Mouse (Mus musculus): ENCODE data around the gene Rbfox3.
A peak's percentile ranks its signal among the peaks of the same experiment; 100 is the strongest.

Gene Rbfox3

DNA sequence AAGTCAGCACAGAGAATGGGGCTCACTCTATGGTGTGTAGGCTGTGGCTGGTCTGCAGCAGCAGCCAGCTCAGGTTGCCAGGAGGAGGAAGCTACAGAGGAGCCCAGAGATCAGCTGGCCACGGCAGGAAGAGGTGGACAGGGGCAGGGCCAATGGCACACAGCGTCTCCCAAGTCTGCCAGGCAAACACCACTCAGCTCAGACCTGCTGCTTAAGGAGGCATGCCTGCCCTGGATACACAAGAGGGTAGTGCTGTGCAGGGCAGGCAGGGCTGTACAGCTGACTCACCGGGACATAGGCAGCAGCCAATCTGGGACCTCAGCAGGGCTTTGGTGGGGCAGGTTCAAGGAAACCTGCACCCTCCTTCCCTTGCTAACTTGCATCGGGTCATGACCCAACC lies 156.9 kb downstream of the Rbfox3 start:
- no peak for DNase-seq

- peak; percentile 60 for DNase-seq
Measured at GRCm38 (mm10) chr11:118751879-118752616, 159.3 kb downstream of the Rbfox3 start.

GRCm38 (mm10) chr11:118750745-118751330 lies 160.6 kb downstream of the Rbfox3 start:
- peak; percentile 93 for DNase-seq

GRCm38 (mm10) chr11:118749541-118749940 lies 161.9 kb downstream of the Rbfox3 start:
- DNase-seq, result no peak

DNA sequence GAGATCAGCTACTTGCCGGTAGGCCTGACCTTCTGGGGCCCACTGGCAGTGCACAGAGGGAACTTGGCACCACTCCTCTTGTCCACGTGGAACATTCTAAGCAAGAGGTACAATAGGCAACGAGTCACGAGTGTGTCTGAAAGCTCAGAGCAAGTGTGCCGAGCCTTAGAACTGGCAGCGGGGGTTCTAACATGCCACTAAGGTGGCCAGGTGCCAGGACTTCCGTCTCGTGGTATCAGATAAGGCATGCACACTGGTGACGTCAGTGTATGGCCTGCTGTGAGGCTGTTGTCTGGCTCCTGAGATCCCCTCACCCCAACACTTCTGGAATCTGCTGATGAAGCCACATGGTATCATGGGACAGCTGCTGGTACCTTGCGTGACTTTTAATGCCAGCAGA lies 162.8 kb downstream of the Rbfox3 start:
- DNase-seq, result peak; percentile 55

DNA sequence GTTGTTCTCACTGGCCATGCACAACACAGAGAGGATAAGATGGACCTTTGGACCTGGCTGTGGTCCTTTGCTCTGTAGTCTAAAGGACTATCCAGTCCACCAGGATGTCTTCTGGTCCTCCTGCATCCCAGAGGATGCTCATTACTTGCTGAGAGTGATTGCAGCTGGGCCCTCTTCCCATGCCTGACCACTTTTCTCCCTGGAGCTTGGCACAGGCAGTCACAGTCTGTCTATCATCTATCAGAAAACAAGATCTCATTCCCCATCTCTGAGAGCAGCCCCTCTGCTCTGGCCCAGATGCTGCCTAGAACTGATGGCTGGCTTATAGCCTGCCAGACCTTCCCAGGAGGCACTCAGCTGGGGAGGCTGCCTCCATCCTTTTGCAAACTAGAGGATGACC lies 166.1 kb downstream of the Rbfox3 start:
- no peak for DNase-seq

GRCm38 (mm10) chr11:118744782-118745181 lies 166.6 kb downstream of the Rbfox3 start:
- no peak for DNase-seq

- DNase-seq, result peak; percentile 66
Measured at GRCm38 (mm10) chr11:118742762-118743161, 168.6 kb downstream of the Rbfox3 start.

GRCm38 (mm10) chr11:118741262-118741661 lies 170.1 kb downstream of the Rbfox3 start:
- no peak for DNase-seq

DNA sequence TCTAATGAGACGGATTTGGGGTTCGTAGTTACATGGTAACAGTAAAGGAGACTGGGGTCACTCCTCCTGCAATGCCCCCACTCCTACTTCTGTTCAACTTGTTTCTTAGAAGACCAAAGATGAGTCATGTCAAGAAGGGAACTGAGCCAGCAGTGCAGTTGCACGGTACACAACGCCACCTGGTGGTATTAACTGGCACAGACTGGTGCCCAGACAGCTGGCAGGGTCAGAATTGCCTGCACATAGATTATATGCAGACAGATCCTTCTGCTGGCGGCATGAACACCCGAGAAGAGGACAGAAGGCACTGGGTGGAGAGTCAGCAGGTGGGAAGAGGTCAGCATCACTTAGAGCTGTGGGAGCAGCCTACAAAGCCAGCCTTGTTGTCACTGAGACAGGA lies 171.4 kb downstream of the Rbfox3 start:
- peak; percentile 89 for DNase-seq

- peak; percentile 87 for DNase-seq
Measured at GRCm38 (mm10) chr11:118738855-118739832, 172.3 kb downstream of the Rbfox3 start.

- no peak for DNase-seq
Measured at GRCm38 (mm10) chr11:118738323-118738722, 173.1 kb downstream of the Rbfox3 start.

GRCm38 (mm10) chr11:118737821-118738220 lies 173.6 kb downstream of the Rbfox3 start:
- DNase-seq, result no peak

DNA sequence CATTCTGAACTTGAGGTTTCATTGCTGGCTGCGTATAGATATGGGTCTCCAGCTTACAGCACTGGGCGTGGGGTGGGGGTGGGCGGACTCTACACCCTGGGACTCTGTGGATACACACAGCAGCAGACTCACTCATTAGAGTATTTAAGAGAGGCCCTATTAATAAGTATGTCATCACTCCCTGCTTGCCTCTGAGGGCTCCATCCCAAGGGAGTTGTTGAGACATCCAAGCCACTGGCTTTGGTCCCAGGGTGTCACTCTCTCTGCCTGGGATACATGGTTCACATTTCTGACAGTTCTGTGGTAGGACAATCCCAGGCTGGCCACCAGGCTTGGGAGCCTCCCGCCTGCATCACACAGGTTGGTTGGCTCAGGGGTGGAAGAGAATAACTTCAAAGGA lies 174.4 kb downstream of the Rbfox3 start:
- DNase-seq, result no peak

GRCm38 (mm10) chr11:118731655-118732054 lies 179.7 kb downstream of the Rbfox3 start:
- DNase-seq, result no peak

DNA sequence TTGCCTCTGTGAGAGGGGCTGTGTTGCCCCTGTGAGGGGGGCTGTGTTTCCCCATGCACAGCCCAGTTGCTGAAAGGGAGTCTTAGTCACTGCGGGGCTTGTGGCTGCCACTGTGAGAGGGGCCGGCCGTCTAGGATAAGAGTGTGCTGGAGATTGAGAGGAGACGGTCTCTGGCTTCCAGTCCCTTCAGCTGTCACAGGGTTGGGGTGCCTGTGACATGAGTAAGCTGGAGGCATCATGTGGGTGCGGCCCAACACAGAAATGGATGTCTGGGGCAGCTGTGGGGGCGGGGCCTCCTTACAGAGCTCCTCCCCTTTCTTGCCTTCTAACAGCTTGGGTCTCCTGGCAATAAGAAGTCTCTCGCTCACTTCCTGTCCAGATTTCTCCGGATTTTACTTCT lies 182.0 kb downstream of the Rbfox3 start:
- DNase-seq, result no peak

GRCm38 (mm10) chr11:118728797-118729196 lies 182.6 kb downstream of the Rbfox3 start:
- no peak for DNase-seq

- no peak for DNase-seq
Measured at GRCm38 (mm10) chr11:118728083-118728551, 183.3 kb downstream of the Rbfox3 start.

DNA sequence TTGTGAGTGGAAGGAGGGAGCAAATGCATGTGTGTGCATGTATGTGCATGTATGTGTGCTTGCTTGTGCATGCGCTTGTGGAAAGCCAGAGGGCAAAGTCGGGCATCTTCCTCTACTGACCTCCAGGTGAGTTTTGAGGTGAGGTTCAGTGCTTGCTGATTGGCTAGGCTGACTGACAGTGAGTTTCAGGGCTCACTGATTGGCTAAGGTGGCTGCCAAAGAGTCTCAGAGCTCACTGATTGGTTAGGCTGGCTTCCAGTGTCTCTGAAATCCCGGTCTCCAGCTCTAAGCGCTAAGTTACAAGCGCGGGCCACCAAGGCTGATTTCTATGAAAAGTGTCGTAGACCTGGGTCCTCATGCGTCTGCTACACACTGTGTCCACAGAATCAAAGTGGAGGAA lies 185.0 kb downstream of the Rbfox3 start:
- no peak for DNase-seq

DNA sequence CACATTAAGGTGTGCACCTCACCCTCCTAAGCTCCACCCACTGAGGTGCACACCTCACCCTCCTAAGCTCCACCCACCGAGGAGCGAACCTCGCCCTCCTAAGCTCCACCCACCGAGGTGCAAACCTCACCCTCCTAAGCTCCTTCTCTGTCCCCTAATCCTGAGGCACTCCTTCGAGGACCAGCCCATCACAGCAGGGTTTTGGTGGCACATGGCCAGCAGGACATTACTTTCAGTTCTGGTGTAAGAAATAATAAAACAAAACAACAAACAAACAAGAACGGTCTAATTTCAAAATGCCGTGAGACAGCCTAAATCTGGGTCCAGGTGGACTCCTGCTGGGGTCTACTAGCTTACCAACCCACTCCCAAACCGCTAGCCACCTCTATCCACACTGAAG lies 187.0 kb downstream of the Rbfox3 start:
- no peak for DNase-seq

- no peak for DNase-seq
Measured at GRCm38 (mm10) chr11:118723166-118723565, 188.2 kb downstream of the Rbfox3 start.

GRCm38 (mm10) chr11:118721898-118722297 lies 189.5 kb downstream of the Rbfox3 start:
- no peak for DNase-seq
